Mouse (Mus musculus): ENCODE measurements around the gene Snapc1. TPM values are rescaled to one million over a fixed set of nuclear protein-coding genes. Genes with fewer than 3 reads are reported as not detected.

Gene Snapc1
- total RNA-seq, 2 experiments from 2014 or later = 3.6 to 5.0 TPM

- DNase-seq = no peak
- intact Hi-C loops (cut with DNase I; ENCODE audit: low total_unique reads) = no loop called here
These were observed 22.0 kb downstream of the Snapc1 start for GRCm38 (mm10) chr12:73986299-73986698.

GRCm38 (mm10) chr12:73988393-73989008 lies 24.2 kb downstream of the Snapc1 start:
- DNase-seq = no peak
- intact Hi-C loops (cut with DNase I; ENCODE audit: low total_unique reads) = no loop called here

- intact Hi-C loops (cut with DNase I; ENCODE audit: low total_unique reads) = no loop called here
- peak; percentile 24 for DNase-seq
These were observed 25.3 kb downstream of the Snapc1 start for GRCm38 (mm10) chr12:73989594-73989993.

GRCm38 (mm10) chr12:73996906-73997296 lies 32.6 kb downstream of the Snapc1 start:
- intact Hi-C loops (cut with DNase I; ENCODE audit: low total_unique reads) = no loop called here
- no peak for DNase-seq

GRCm38 (mm10) chr12:73997297-73998127 lies 33.2 kb downstream of the Snapc1 start, which contains the start of gene Syt16:
Gene Syt16 (plus strand): TSS chr12:73997661.
- DNase-seq = no peak
- intact Hi-C loops (cut with DNase I; ENCODE audit: low total_unique reads) = no loop called here

- intact Hi-C loops (cut with DNase I; ENCODE audit: low total_unique reads) = no loop called here
These were observed 33.8 kb downstream of the Snapc1 start for GRCm38 (mm10) chr12:73998128-73998456.

GRCm38 (mm10) chr12:74002449-74002848 lies 38.2 kb downstream of the Snapc1 start:
- intact Hi-C loops (cut with DNase I; ENCODE audit: low total_unique reads) = no loop called here
- no peak for DNase-seq

More at GRCm38 (mm10) chr12:73998128-73998456, 33.8 kb downstream of the Snapc1 start:
- no peak for DNase-seq

GRCm38 (mm10) chr12:74009448-74009911 lies 45.2 kb downstream of the Snapc1 start:
- intact Hi-C loops (cut with DNase I; ENCODE audit: low total_unique reads) = no loop called here

GRCm38 (mm10) chr12:74013739-74014138 lies 49.5 kb downstream of the Snapc1 start:
- intact Hi-C loops (cut with DNase I; ENCODE audit: low total_unique reads) = loop anchor here (2.0 to 10.0 kb wide), 2 partner anchors 309 to 449 kb away; no protein-coding TSS in a partner anchor
- peak; percentile 70 for DNase-seq

More at GRCm38 (mm10) chr12:74009448-74009911, 45.2 kb downstream of the Snapc1 start:
- DNase-seq = peak; percentile 19

- intact Hi-C loops (cut with DNase I; ENCODE audit: low total_unique reads) = loop anchor here (2.0 to 10.0 kb wide), 2 partner anchors 310 to 450 kb away; no protein-coding TSS in a partner anchor
- peak; percentile 39 for DNase-seq
These were observed 50.5 kb downstream of the Snapc1 start for GRCm38 (mm10) chr12:74014739-74015270.

- intact Hi-C loops (cut with DNase I; ENCODE audit: low total_unique reads) = loop anchor here (2.0 to 10.0 kb wide), 2 partner anchors 311 to 451 kb away; no protein-coding TSS in a partner anchor
- DNase-seq = no peak
These were observed 51.2 kb downstream of the Snapc1 start for GRCm38 (mm10) chr12:74015491-74015890.

- intact Hi-C loops (cut with DNase I; ENCODE audit: low total_unique reads) = no loop called here
- DNase-seq = no peak
These were observed 59.0 kb downstream of the Snapc1 start for GRCm38 (mm10) chr12:74023260-74023659.

GRCm38 (mm10) chr12:74024912-74025311 lies 60.6 kb downstream of the Snapc1 start:
- intact Hi-C loops (cut with DNase I; ENCODE audit: low total_unique reads) = no loop called here
- DNase-seq = no peak

Other genes starting within 250 kb of the Snapc1 start
- gene Hif1a, start 63.1 kb upstream of the Snapc1 start, total RNA-seq (2021) = 10 to 100 TPM; 20.9 to 21.3 TPM
- 1 to 10 TPM; 1.3 to 2.5 TPM for gene Gm49321, start 26.8 kb upstream of the Snapc1 start, total RNA-seq (2021)
- gene Syt16, start 33.2 kb downstream of the Snapc1 start, total RNA-seq (2021) = not detected